Mouse (Mus musculus) ES-E14 (cell line): ENCODE measurements around the gene Gga2. TPM values are rescaled to one million over a fixed set of nuclear protein-coding genes. Genes with fewer than 3 reads are reported as not detected.

Experiments used
- DNase-seq: peaks from one replicate; pipeline ENCODE4 v3.0.0-alpha.2; 2013; ENCODE audit warnings: low read depth, low spot score
- H3K27ac ChIP-seq: 2 replicates; pipeline ENCODE4 v1.5.1; 2012; ENCODE audit warnings: low read depth, mild to moderate bottlenecking, low read length, moderate library complexity, mixed read lengths; ENCODE audit not compliant: poor library complexity, insufficient read depth, severe bottlenecking
- H3K36me3 ChIP-seq: 2 replicates; pipeline ENCODE4 v1.6.1; 2012; ENCODE audit warnings: mild to moderate bottlenecking, low read length, moderate library complexity, mixed read lengths; ENCODE audit not compliant: control insufficient read depth, poor library complexity, insufficient read depth, severe bottlenecking
- H3K4me1 ChIP-seq, 2 experiments: fragments of 150-350 bp in 1 of 2; sonication (generic) in 1 of 2; 2 replicates each; pipeline ENCODE4 v1.6.1; 2012; ENCODE audit warnings: low read length in 2 of 2, mild to moderate bottlenecking in 1 of 2, mixed read lengths in 1 of 2; ENCODE audit not compliant: control insufficient read depth in 2 of 2, insufficient read depth in 2 of 2, poor library complexity in 1 of 2
- H3K4me3 ChIP-seq, 2 experiments: fragments of 150-350 bp in 1 of 2; sonication (generic) in 1 of 2; 2 replicates each; pipeline ENCODE4 v1.5.1; 2012; ENCODE audit warnings: low read length in 2 of 2, low read depth in 1 of 2, mild to moderate bottlenecking in 1 of 2, mixed read lengths in 1 of 2; ENCODE audit not compliant: insufficient read depth in 1 of 2, poor library complexity in 1 of 2, severe bottlenecking in 1 of 2
- H3K9ac ChIP-seq: 2 replicates; pipeline ENCODE4 v1.6.1; 2012; ENCODE audit warnings: low read depth, mild to moderate bottlenecking, low read length, mixed read lengths; ENCODE audit not compliant: poor library complexity, insufficient read depth, severe bottlenecking
- H3K9me3 ChIP-seq: fragments of 150-350 bp; sonication (generic); 2 replicates; pipeline ENCODE4 v1.6.1; 2012; ENCODE audit warnings: low read depth, mild to moderate bottlenecking, low read length; ENCODE audit not compliant: control insufficient read depth, insufficient read depth
- CHD2 ChIP-seq: IDR thresholded peaks from 2 replicates; pipeline ENCODE4 v1.6.1; 2014; ENCODE audit warnings: mild to moderate bottlenecking, low read depth, low read length, inconsistent platforms
- HCFC1 ChIP-seq: IDR thresholded peaks from 2 replicates; pipeline ENCODE4 v1.6.1; 2012; ENCODE audit warnings: low read length, inconsistent platforms, borderline replicate concordance; ENCODE audit not compliant: insufficient read depth
- MAFK ChIP-seq: IDR thresholded peaks from 2 replicates; pipeline ENCODE4 v1.6.1; 2014; ENCODE audit warnings: mild to moderate bottlenecking, low read depth, low read length, inconsistent platforms; ENCODE audit not compliant: insufficient read depth
- ZC3H11A ChIP-seq: IDR thresholded peaks from 2 replicates; pipeline ENCODE4 v1.6.1; 2012; ENCODE audit warnings: low read depth, mild to moderate bottlenecking, inconsistent platforms, low read length, borderline replicate concordance
- ZNF384 ChIP-seq: IDR thresholded peaks from 2 replicates; pipeline ENCODE4 v1.6.1; 2012; ENCODE audit warnings: low read depth, low read length, inconsistent platforms
- in situ Hi-C, 2 experiments: fragments of 600-800 bp; cut with MboI; formaldehyde crosslinking; loops; one replicate each; pipeline ENCODE4 v1.15.1; 2025; ENCODE audit warnings: low sequenced_read_pairs in 2 of 2, inconsistent platforms in 1 of 2; ENCODE audit not compliant: unreplicated experiment in 2 of 2
- total RNA-seq: library from RNA; depleted of rRNA; stranded (reverse); fragments of 300-350 nt; gene quantifications from 2 replicates; pipeline ENCODE4 v1.2.3, GENCODE M21; 2012; rRNA removed

Gga2 gene
- 68.5 and 71.9 TPM in 2 replicates for total RNA-seq

DNA sequence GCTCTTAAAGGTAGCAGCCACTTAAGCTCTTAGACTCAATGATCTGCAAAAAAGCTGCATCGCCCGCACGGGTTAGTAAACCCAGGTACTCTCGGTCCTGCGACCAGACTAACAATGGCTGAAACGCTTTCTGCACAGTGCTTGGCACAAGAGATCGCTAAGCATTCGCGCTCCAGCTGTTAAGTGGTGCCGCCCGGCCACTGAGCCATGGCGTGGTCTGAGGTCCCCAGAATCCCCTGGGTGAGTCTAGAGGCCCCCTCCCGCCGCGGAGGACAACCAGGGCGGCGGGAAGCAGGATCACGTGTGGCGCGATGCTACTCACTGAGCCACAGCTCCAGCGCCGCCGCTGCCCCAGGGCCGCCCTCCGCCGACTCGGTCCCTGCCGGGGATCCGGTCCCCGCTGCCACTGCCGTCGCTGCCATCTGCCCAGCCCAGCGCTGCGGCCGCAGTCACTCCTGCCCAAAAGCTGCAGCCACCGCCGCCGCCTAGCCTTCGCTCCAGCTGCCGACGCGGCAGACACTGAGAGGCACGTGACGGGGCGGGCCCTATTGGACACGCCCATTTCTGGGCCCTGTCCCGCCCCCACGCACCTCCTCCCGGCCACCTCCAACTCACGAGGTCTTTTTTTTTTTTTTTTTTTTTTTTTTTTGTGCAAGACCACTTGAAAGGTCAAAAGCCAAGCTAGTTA is at the start of gene Gga2:
Gene Gga2, minus strand, starts transcription at position 556 of the 688 bp plus-strand sequence.
- Histone ChIP-seq H3K4me1 (peaks cover 3 to 16% of the 10 kb centered on the region in 2 experiments; a peak in 3 of 4 replicates), H3K9me3 (no peaks in the 10 kb centered on the region), H3K9ac (peak within 1 kb of the TSS; percentile 92), H3K27ac (peak within 1 kb of the TSS; percentile 55; the same call in 1 of the 2 replicates), H3K4me3 (peak within 1 kb of the TSS; percentile 74 to 92), H3K36me3 (peaks cover 5% of the 10 kb centered on the region; the same call in 1 of the 2 replicates)
- peak; percentile 74 for DNase-seq
- peak; percentile 99 for TF ChIP-seq ZNF384
- TF ChIP-seq ZC3H11A, result no peak
- TF ChIP-seq HCFC1, result peak; percentile 63; the same call in 1 of the 2 replicates
- in situ Hi-C loops, result no loop called here

DNA sequence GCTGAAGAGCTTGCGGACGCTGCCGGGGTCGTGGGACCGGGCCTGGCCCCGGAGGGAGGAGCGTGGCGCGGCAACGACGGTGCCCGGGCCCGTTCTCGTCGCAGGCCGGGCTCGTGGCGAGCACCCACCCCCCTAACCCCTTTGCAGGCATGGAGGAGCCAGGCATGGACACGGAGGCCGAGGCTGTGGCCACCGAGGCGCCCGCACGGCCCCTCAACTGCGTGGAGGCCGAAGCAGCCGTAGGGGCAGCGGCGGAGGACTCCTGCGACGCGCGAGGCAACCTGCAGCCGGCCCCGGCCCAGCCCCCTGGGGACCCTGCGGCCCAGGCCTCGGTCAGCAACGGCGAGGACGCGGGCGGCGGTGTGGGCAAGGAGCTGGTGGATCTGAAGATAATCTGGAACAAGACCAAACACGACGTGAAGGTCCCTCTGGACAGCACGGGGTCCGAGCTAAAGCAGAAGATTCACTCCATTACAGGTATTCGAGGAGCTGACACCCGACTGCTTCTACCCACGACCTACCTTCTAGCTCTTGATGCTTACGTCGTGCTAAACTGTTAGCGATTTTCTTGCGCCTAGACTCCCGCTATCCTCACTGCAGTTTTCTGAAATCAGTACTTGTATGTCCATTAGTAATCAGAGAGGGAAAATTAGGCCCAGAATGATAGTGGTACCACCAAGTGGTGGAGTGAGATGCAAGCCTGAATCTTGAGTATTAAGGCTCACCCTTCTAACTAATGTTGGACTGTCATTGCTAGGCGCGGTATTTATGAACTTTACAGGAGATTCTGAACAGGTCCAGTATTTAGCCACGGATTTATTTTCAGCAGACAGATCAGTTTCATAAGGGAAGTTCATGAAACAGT is 46.7 kb upstream of the Gga2 start:
- no peak for DNase-seq
- Histone ChIP-seq H3K4me1 (peaks cover 6 to 7% of the 10 kb centered on the region in 2 experiments; a peak in 2 of 4 replicates), H3K9ac (peak overlapping the region; percentile 92), H3K27ac (peak overlapping the region; percentile 76), H3K4me3 (peak overlapping the region; percentile 82 to 94), H3K36me3 (peaks cover 20% of the 10 kb centered on the region), H3K9me3 (no peaks in the 10 kb centered on the region)
- TF ChIP-seq MAFK (no peak), HCFC1 (no peak), ZNF384 (no peak), ZC3H11A (no peak), CHD2 (no peak)
- in situ Hi-C loops, result no loop called here

DNA sequence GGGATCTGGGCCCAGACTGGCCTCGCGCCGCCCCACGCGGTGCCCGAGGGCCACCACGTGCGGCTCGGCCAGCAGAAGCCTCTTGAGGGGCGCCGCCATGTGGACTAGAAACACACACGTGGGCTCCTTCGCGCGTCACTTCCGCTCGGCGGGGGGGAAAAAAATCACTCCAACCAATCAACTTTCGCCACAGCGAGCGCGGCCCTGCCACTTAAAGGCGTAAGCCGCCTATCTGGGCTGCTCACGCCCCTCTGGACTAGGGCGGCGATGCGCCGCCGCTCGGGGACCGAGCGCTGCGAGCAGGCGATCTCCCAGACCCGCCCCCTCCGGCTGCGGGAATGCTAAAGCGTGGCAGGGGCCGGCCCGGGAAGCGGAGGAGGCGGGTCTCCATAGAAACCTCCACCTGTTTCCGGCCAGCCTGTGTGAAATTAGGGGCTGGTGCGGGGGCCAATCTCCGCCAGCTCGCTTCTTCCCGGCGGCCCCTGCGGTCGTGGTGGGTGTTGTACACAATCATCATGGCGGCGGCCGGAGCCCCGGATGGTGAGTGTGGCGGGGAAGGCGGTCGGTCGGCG is 46.0 kb upstream of the Gga2 start, which contains the start of the genes Ubfd1 and Ears2:
Gene Ubfd1, plus strand, starts transcription at position 231 of the 572 bp plus-strand sequence.
Gene Ears2, minus strand, starts transcription at position 319 of the 572 bp plus-strand sequence.
- Histone ChIP-seq H3K4me1 (peaks cover 6 to 7% of the 10 kb centered on the region in 2 experiments; a peak in 2 of 4 replicates), H3K36me3 (peaks cover 17% of the 10 kb centered on the region), H3K9me3 (no peaks in the 10 kb centered on the region), H3K4me3 (peak within 1 kb of the TSS; percentile 82 to 94), H3K27ac (peak within 1 kb of the TSS; percentile 95), H3K9ac (peak within 1 kb of the TSS; percentile 92)
- peak; percentile 96 for DNase-seq
- in situ Hi-C loops, result no loop called here
- TF ChIP-seq ZNF384, result no peak
- TF ChIP-seq ZC3H11A, result no peak
- 0 out of 2 replicates have a peak, but pooled peaks have one; percentile 2 for TF ChIP-seq MAFK
- TF ChIP-seq CHD2, result peak; percentile 19; the same call in 1 of the 2 replicates
- TF ChIP-seq HCFC1, result 0 out of 2 replicates have a peak, but pooled peaks have one; percentile 42

DNA sequence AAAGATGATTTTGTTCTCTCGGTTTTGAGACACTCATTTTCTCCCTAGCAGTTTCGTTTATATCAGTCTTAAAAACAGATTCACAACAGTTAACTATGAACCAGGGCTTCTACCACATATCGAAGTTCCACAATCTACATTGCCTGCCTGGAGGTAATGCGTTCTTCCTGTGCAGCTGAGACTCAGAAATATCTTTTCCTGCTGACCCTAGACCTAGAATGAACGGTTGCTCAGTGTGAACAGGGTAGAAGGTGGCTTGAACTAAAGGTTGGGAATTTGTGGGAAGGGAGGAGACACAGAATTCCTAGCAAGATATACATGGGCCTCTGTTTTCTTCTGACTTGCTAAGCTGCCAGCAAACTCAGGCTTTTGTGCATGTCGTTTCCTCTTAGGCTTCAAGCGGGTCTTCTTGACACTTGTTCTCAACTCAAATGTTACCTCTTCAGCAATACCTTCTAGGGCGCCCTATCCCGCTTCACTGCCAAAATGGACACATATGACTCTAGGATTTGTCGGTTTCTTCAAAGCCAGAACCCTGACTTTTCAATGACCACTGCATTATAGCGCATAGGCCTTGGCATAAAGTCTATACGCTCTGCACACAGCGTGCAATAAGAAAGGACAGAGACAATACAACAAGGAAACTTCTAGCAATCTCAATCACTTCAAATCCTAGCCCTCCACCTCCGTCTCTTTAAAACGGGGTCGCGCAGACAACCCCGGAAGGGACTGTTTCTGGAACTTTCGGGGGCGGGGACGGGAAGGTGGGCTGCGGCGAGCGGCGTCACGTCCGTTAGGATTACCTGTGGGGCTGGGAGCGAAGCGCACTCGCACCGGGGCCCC is 45.3 kb upstream of the Gga2 start:
- in situ Hi-C loops, result no loop called here
- Histone ChIP-seq H3K4me1 (peaks cover 6 to 7% of the 10 kb centered on the region in 2 experiments; a peak in 2 of 4 replicates), H3K4me3 (peak overlapping the region; percentile 82 to 94), H3K9me3 (no peaks in the 10 kb centered on the region), H3K27ac (peak overlapping the region; percentile 95), H3K9ac (peak overlapping the region; percentile 92), H3K36me3 (peaks cover 13% of the 10 kb centered on the region)
- no peak for DNase-seq
- no peak for TF ChIP-seq MAFK
- no peak for TF ChIP-seq ZC3H11A
- no peak for TF ChIP-seq CHD2
- TF ChIP-seq ZNF384, result no peak
- TF ChIP-seq HCFC1, result no peak
